Mouse (Mus musculus): ENCODE data around the gene Tex33. TPM values are rescaled to one million over a fixed set of nuclear protein-coding genes. Genes with fewer than 3 reads are reported as not detected.

Tex33 gene
- polyA plus RNA-seq, 1 experiment from 2014 or later: not detected

DNA sequence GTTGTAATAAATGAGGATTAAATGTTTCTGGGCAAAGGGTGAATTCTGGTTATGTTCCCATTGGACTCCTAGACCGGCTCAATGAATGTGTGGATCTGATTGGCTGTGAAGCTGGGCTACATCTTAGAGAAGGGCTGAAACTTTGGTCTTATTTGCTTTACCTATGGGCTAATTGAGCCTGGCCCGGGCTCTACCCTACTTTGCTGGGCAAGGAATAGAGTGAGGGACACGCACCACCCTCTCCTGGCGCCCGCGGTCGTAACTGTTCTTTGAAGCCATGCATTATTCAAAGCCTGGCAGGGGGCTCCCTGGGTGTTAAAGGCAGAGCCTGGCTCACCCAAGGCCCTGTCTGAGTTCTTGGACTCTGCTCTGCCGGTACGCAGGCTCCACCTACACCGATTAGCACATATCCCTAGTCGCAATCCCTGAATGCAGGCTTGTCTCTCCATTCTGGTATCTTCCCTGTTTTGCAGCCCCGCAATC lies 13.9 kb upstream of the Tex33 start:
- Histone ChIP-seq H3K9ac (replicated peaks) (peak overlapping the region; percentile 58), H3K4me1 (ENCODE audit: insufficient read depth) (peaks cover 82% of the 10 kb centered on the region), H3K27me3 (ENCODE audit: insufficient read depth, low read length) (no peaks in the 10 kb centered on the region), H3K4me2 (ENCODE audit: low read depth, low read length) (peak overlapping the region; percentile 66), H3K4me3 (ENCODE audit: low read depth, low read length) (peak overlapping the region; percentile 30), H3K36me3 (replicated peaks; ENCODE audit: insufficient read depth, low read length) (peaks cover 28% of the 10 kb centered on the region), H3K27ac (ENCODE audit: low read depth) (peak overlapping the region; percentile 100), H3K9me3 (ENCODE audit: low read length) (no peaks in the 10 kb centered on the region)
- ATAC-seq (peak; percentile 19), DNase-seq (peak; percentile 46)
- TF ChIP-seq EP300 (IDR thresholded peaks at IDR 0.05; ENCODE audit: low read depth): no peak
- no peak for TF ChIP-seq CTCF (IDR thresholded peaks at IDR 0.05; ENCODE audit: low read depth)
- WGBS (ENCODE audit: insufficient replicate concordance): 37% methylated on average over 12 of the region's 12 CpGs

DNA sequence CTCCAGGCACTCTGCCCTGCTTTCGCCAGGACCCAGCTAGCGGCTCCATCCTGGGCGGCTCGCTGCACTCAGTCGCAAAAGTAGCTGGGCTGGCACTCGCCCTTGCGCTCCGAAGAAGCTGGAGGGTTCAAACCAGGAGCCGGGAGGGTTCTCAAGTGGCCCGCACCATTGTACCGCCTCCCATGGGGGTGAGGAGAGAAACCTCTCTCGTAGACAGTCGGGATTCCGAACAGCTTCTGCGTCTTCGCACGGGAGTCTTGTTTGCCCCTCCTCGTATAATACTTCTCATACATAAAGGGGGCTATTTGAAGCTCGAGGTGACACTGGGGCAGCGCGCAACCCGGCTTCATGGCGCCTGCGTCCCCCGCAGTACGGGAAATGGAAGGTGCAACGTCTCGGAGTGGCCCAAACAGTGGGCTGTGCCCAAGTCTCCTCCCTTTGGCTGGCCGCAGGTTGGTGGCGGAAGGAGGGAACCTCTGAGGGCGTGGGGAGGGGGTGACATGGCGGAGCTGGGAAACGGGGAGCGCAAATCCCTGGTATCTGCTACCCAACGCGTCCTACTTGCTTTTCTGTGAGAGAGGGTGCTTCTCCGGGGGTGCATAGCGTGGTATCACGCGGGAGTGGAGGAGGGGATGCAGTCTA lies 10.7 kb upstream of the Tex33 start, which contains the start of gene Mpst:
Mpst (plus strand) TSS at position 124 of the 642 bp plus-strand sequence.
- peak; percentile 64; the same call in 1 of the 2 replicates for TF ChIP-seq EP300 (IDR thresholded peaks at IDR 0.05; ENCODE audit: low read depth)
- no peak for TF ChIP-seq CTCF (IDR thresholded peaks at IDR 0.05; ENCODE audit: low read depth)
- peak; percentile 91 for DNase-seq
- Histone ChIP-seq H3K4me3 (ENCODE audit: low read depth, low read length) (peak within 1 kb of the TSS; percentile 89), H3K36me3 (replicated peaks; ENCODE audit: insufficient read depth, low read length) (peaks cover 6% of the 10 kb centered on the region; the same call in 1 of the 2 replicates), H3K9me3 (ENCODE audit: low read length) (no peaks in the 10 kb centered on the region), H3K27me3 (ENCODE audit: insufficient read depth, low read length) (no peaks in the 10 kb centered on the region), H3K4me2 (ENCODE audit: low read depth, low read length) (peak within 1 kb of the TSS; percentile 84), H3K4me1 (ENCODE audit: insufficient read depth) (peaks cover 79% of the 10 kb centered on the region), H3K27ac (ENCODE audit: low read depth) (peak within 1 kb of the TSS; percentile 100), H3K9ac (replicated peaks) (peak within 1 kb of the TSS; percentile 93)
- ATAC-seq: peak; percentile 75
- whole genome bisulfite sequencing (ENCODE audit: insufficient replicate concordance): under 1% methylated on average over 40 of the region's 40 CpGs

- Histone ChIP-seq H3K27me3 (ENCODE audit: insufficient read depth, low read length) (no peaks in the 10 kb centered on the region), H3K4me2 (ENCODE audit: low read depth, low read length) (peak within 1 kb of the TSS; percentile 84), H3K9me3 (ENCODE audit: low read length) (no peaks in the 10 kb centered on the region), H3K27ac (ENCODE audit: low read depth) (peak within 1 kb of the TSS; percentile 100), H3K36me3 (replicated peaks; ENCODE audit: insufficient read depth, low read length) (peaks cover 5% of the 10 kb centered on the region; the same call in 1 of the 2 replicates), H3K9ac (replicated peaks) (peak within 1 kb of the TSS; percentile 93), H3K4me1 (ENCODE audit: insufficient read depth) (peaks cover 81% of the 10 kb centered on the region), H3K4me3 (ENCODE audit: low read depth, low read length) (peak within 1 kb of the TSS; percentile 89)
- peak; percentile 70 for ATAC-seq
- WGBS (ENCODE audit: insufficient replicate concordance): 2% methylated on average over 33 of the region's 34 CpGs
- TF ChIP-seq CTCF (IDR thresholded peaks at IDR 0.05; ENCODE audit: low read depth): no peak
- peak; percentile 16; the same call in 1 of the 2 replicates for TF ChIP-seq EP300 (IDR thresholded peaks at IDR 0.05; ENCODE audit: low read depth)
- DNase-seq: peak; percentile 92
These were observed 10.0 kb upstream of the Tex33 start, which contains the start of gene Tst for GRCm38 (mm10) chr15:78405517-78406211. Gene Tst (minus strand): TSS chr15:78405907.

- ATAC-seq (no peak), DNase-seq (no peak)
- Histone ChIP-seq H3K9me3 (ENCODE audit: low read length) (no peaks in the 10 kb centered on the region), H3K4me1 (ENCODE audit: insufficient read depth) (peaks cover 80% of the 10 kb centered on the region), H3K9ac (replicated peaks) (peak overlapping the region; percentile 93), H3K4me3 (ENCODE audit: low read depth, low read length) (peak overlapping the region; percentile 89), H3K27ac (ENCODE audit: low read depth) (peak overlapping the region; percentile 100), H3K36me3 (replicated peaks; ENCODE audit: insufficient read depth, low read length) (no peaks in the 10 kb centered on the region; the same call in 1 of the 2 replicates), H3K4me2 (ENCODE audit: low read depth, low read length) (peak overlapping the region; percentile 84), H3K27me3 (ENCODE audit: insufficient read depth, low read length) (no peaks in the 10 kb centered on the region)
- TF ChIP-seq EP300 (IDR thresholded peaks at IDR 0.05; ENCODE audit: low read depth): no peak
- TF ChIP-seq CTCF (IDR thresholded peaks at IDR 0.05; ENCODE audit: low read depth): no peak
- 40% methylated on average over 11 of the region's 11 CpGs for WGBS (ENCODE audit: insufficient replicate concordance)
These were observed 9.4 kb upstream of the Tex33 start for GRCm38 (mm10) chr15:78405098-78405497.

- Histone ChIP-seq H3K4me2 (ENCODE audit: low read depth, low read length) (peak overlapping the region; percentile 84), H3K9ac (replicated peaks) (peak overlapping the region; percentile 93), H3K4me1 (ENCODE audit: insufficient read depth) (peaks cover 68% of the 10 kb centered on the region), H3K27me3 (ENCODE audit: insufficient read depth, low read length) (no peaks in the 10 kb centered on the region), H3K4me3 (ENCODE audit: low read depth, low read length) (peak overlapping the region; percentile 89), H3K36me3 (replicated peaks; ENCODE audit: insufficient read depth, low read length) (peaks cover 8% of the 10 kb centered on the region; the same call in 1 of the 2 replicates), H3K27ac (ENCODE audit: low read depth) (peak overlapping the region; percentile 100), H3K9me3 (ENCODE audit: low read length) (no peaks in the 10 kb centered on the region)
- ATAC-seq: no peak
- peak; percentile 54 for DNase-seq
- WGBS (ENCODE audit: insufficient replicate concordance): 25% methylated on average over 1 of the region's 1 CpGs
- TF ChIP-seq CTCF (IDR thresholded peaks at IDR 0.05; ENCODE audit: low read depth) (no peak), EP300 (IDR thresholded peaks at IDR 0.05; ENCODE audit: low read depth) (no peak)
These were observed 8.2 kb upstream of the Tex33 start for GRCm38 (mm10) chr15:78403896-78404295.

DNA sequence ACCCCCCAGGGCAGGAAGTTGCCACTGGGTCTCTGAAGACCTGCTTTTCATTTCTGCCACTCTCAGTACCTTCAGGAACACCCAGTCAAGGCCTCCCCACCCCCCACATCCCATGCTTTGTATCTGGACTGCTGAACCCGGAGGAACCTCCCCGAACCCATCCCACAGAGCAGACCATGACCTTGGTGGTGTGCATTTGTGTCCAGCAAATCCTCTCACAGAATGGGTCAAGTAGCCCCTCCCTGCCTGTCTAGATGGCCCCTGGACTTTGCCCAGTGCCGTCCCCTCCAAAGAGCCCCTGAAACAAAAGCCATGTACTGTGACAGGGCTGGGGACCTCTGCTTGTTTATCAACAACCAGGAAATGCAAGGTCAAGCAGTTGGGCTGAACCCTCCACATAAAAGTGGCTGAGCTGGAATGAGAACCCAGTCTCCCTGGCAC lies 7.6 kb upstream of the Tex33 start:
- Histone ChIP-seq H3K4me1 (ENCODE audit: insufficient read depth) (peaks cover 62% of the 10 kb centered on the region), H3K4me3 (ENCODE audit: low read depth, low read length) (peak overlapping the region; percentile 89), H3K27ac (ENCODE audit: low read depth) (peak overlapping the region; percentile 100), H3K27me3 (ENCODE audit: insufficient read depth, low read length) (no peaks in the 10 kb centered on the region), H3K36me3 (replicated peaks; ENCODE audit: insufficient read depth, low read length) (peaks cover 9% of the 10 kb centered on the region; the same call in 1 of the 2 replicates), H3K9me3 (ENCODE audit: low read length) (no peaks in the 10 kb centered on the region), H3K9ac (replicated peaks) (peak overlapping the region; percentile 93), H3K4me2 (ENCODE audit: low read depth, low read length) (peak overlapping the region; percentile 84)
- TF ChIP-seq CTCF (IDR thresholded peaks at IDR 0.05; ENCODE audit: low read depth) (no peak), EP300 (IDR thresholded peaks at IDR 0.05; ENCODE audit: low read depth) (no peak)
- peak; percentile 69 for DNase-seq
- WGBS (ENCODE audit: insufficient replicate concordance): 45% methylated on average over 3 of the region's 3 CpGs
- peak; percentile 7; the same call in 1 of the 2 replicates for ATAC-seq
